Mouse (Mus musculus): Measurements from ENCODE around the gene Fto. TPM values are rescaled to one million over a fixed set of nuclear protein-coding genes. Genes with fewer than 3 reads are reported as not detected.

The Fto gene
- polyA plus RNA-seq, 1 experiment, result 39.7 TPM

DNA sequence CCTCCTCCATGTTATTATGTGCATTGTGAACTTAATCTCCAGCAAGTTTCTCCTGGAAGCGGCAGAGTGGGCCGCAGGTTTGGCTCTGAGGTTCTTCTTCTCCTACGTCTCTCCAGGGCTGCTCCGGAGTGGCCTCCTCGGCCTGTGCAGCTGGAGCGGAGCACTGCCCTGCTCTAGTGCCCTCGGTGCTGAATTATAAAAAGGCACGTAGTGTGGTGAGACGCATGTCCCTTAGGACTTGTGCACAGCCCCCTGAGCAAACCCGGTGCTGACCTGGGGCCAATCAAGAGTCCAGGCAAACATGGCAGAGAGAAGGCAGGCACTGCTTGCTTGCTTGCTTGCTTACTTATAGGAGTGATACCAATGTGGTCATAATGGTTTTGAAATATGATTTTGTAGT, 164.1 kb downstream of the Fto start:
- Histone ChIP-seq H3K4me3 (replicated peaks; ENCODE audit: extremely low read depth, low read depth, low read length) (no peak overlapping the region), H3K4me1 (ENCODE audit: control insufficient read depth, insufficient read depth, low read length) (no peaks in the 10 kb centered on the region)
- DNase-seq, result no peak
- 94% methylated on average over 10 of the region's 10 CpGs for WGBS
- TF ChIP-seq POLR2A (IDR thresholded peaks at IDR 0.05; ENCODE audit: borderline replicate concordance, extremely low read depth, low read depth, low read length) (no peak), CTCF (IDR thresholded peaks at IDR 0.05; ENCODE audit: insufficient read depth, low read length) (no peak)

- no peaks in the 10 kb centered on the region for H3K4me1 ChIP-seq (ENCODE audit: control insufficient read depth, insufficient read depth, low read length)
- TF ChIP-seq CTCF (IDR thresholded peaks at IDR 0.05; ENCODE audit: insufficient read depth, low read length), result no peak
- no peak for TF ChIP-seq POLR2A (IDR thresholded peaks at IDR 0.05; ENCODE audit: borderline replicate concordance, extremely low read depth, low read depth, low read length)
- no peak overlapping the region for H3K4me3 ChIP-seq (replicated peaks; ENCODE audit: extremely low read depth, low read depth, low read length)
- WGBS, result 75% methylated on average over 9 of the region's 9 CpGs
- no peak for DNase-seq
These were observed 169.2 kb downstream of the Fto start for GRCm38 (mm10) chr8:91482511-91482910.

- TF ChIP-seq POLR2A (IDR thresholded peaks at IDR 0.05; ENCODE audit: borderline replicate concordance, extremely low read depth, low read depth, low read length) (no peak), CTCF (IDR thresholded peaks at IDR 0.05; ENCODE audit: insufficient read depth, low read length) (no peak)
- DNase-seq, result peak; percentile 48
- WGBS, result 63% methylated on average over 4 of the region's 4 CpGs
- Histone ChIP-seq H3K4me3 (replicated peaks; ENCODE audit: extremely low read depth, low read depth, low read length) (no peak overlapping the region), H3K4me1 (ENCODE audit: control insufficient read depth, insufficient read depth, low read length) (no peaks in the 10 kb centered on the region; the same call in 1 of the 2 replicates)
These were observed 173.1 kb downstream of the Fto start for GRCm38 (mm10) chr8:91486394-91486793.

GRCm38 (mm10) chr8:91487456-91487855, 174.1 kb downstream of the Fto start:
- no peak for DNase-seq
- TF ChIP-seq CTCF (IDR thresholded peaks at IDR 0.05; ENCODE audit: insufficient read depth, low read length), result no peak
- TF ChIP-seq POLR2A (IDR thresholded peaks at IDR 0.05; ENCODE audit: borderline replicate concordance, extremely low read depth, low read depth, low read length), result no peak
- Histone ChIP-seq H3K4me1 (ENCODE audit: control insufficient read depth, insufficient read depth, low read length) (peaks cover 3% of the 10 kb centered on the region; the same call in 1 of the 2 replicates), H3K4me3 (replicated peaks; ENCODE audit: extremely low read depth, low read depth, low read length) (no peak overlapping the region)
- whole genome bisulfite sequencing, result 69% methylated on average over 2 of the region's 2 CpGs

DNA sequence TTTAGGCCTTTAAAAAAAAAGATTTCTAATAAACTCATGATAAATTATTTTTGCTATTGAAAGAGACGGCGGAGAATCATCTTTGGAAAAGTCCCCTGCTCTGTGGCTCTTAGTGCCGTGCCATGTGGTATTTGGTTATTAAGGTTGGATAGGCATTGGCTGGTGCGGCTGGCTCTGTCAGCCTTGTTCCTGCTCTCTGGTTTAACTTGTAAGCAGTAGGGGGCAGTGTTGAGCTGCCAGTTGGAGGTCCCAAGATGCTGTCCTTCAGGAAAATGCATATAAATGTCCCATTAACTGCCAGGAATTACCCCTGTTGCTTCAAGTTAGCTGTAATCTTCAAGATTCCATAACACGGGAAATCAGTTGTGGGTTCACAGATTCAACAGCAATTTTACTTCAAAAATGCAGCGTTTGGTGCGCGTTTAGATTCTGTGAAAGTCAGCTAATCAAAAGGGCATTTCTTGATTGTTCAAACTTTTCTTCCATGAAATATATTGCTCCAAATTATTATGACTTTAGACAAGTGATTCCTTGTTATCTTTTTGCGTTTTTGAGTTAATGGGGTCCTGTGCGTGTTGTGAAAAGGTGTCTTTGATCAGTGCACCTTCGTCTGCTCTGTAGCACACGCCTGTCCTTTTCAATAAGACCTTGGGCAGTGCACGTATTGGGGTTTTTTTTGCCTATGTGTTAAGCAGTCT, 174.9 kb downstream of the Fto start:
- Histone ChIP-seq H3K4me3 (replicated peaks; ENCODE audit: extremely low read depth, low read depth, low read length) (no peak overlapping the region), H3K4me1 (ENCODE audit: control insufficient read depth, insufficient read depth, low read length) (peaks cover 3% of the 10 kb centered on the region; the same call in 1 of the 2 replicates)
- TF ChIP-seq POLR2A (IDR thresholded peaks at IDR 0.05; ENCODE audit: borderline replicate concordance, extremely low read depth, low read depth, low read length) (no peak), CTCF (IDR thresholded peaks at IDR 0.05; ENCODE audit: insufficient read depth, low read length) (peak; percentile 69)
- 61% methylated on average over 13 of the region's 13 CpGs for WGBS
- DNase-seq, result peak; percentile 58

- WGBS, result 69% methylated on average over 10 of the region's 10 CpGs
- Histone ChIP-seq H3K4me1 (ENCODE audit: control insufficient read depth, insufficient read depth, low read length) (peaks cover 3% of the 10 kb centered on the region; the same call in 1 of the 2 replicates), H3K4me3 (replicated peaks; ENCODE audit: extremely low read depth, low read depth, low read length) (no peak overlapping the region)
- DNase-seq, result no peak
- TF ChIP-seq CTCF (IDR thresholded peaks at IDR 0.05; ENCODE audit: insufficient read depth, low read length), result no peak
- TF ChIP-seq POLR2A (IDR thresholded peaks at IDR 0.05; ENCODE audit: borderline replicate concordance, extremely low read depth, low read depth, low read length), result no peak
These were observed 175.6 kb downstream of the Fto start for GRCm38 (mm10) chr8:91488784-91489450.

- DNase-seq, result no peak
- Histone ChIP-seq H3K4me3 (replicated peaks; ENCODE audit: extremely low read depth, low read depth, low read length) (no peak overlapping the region), H3K4me1 (ENCODE audit: control insufficient read depth, insufficient read depth, low read length) (peaks cover 5% of the 10 kb centered on the region)
- WGBS, result 65% methylated on average over 5 of the region's 5 CpGs
- TF ChIP-seq POLR2A (IDR thresholded peaks at IDR 0.05; ENCODE audit: borderline replicate concordance, extremely low read depth, low read depth, low read length), result no peak
- no peak for TF ChIP-seq CTCF (IDR thresholded peaks at IDR 0.05; ENCODE audit: insufficient read depth, low read length)
These were observed 176.7 kb downstream of the Fto start for GRCm38 (mm10) chr8:91490065-91490464.

GRCm38 (mm10) chr8:91493373-91493772, 180.0 kb downstream of the Fto start:
- Histone ChIP-seq H3K4me3 (replicated peaks; ENCODE audit: extremely low read depth, low read depth, low read length) (no peak overlapping the region), H3K4me1 (ENCODE audit: control insufficient read depth, insufficient read depth, low read length) (peaks cover 8% of the 10 kb centered on the region)
- TF ChIP-seq POLR2A (IDR thresholded peaks at IDR 0.05; ENCODE audit: borderline replicate concordance, extremely low read depth, low read depth, low read length), result no peak
- no peak for DNase-seq
- WGBS, result 69% methylated on average over 8 of the region's 8 CpGs

- Histone ChIP-seq H3K4me3 (replicated peaks; ENCODE audit: extremely low read depth, low read depth, low read length) (no peak overlapping the region), H3K4me1 (ENCODE audit: control insufficient read depth, insufficient read depth, low read length) (peaks cover 8% of the 10 kb centered on the region; the same call in 1 of the 2 replicates)
- WGBS, result 64% methylated on average over 10 of the region's 10 CpGs
- DNase-seq, result peak; percentile 50
- TF ChIP-seq CTCF (IDR thresholded peaks at IDR 0.05; ENCODE audit: insufficient read depth, low read length) (no peak), POLR2A (IDR thresholded peaks at IDR 0.05; ENCODE audit: borderline replicate concordance, extremely low read depth, low read depth, low read length) (no peak)
These were observed 181.4 kb downstream of the Fto start for GRCm38 (mm10) chr8:91494501-91495259.

All from lung, adult 2 months (tissue).